Mouse (Mus musculus) fibroblast of lung, adult 2 months (primary cell): Measurements from ENCODE around the gene Usp21.

Experiments used
- DNase-seq: peaks from one replicate; pipeline ENCODE4 v3.0.0-alpha.2; 2011; ENCODE audit warnings: low read depth

Usp21 gene

GRCm38 (mm10) chr1:171265971-171266744 is 21.6 kb downstream of the Usp21 start:
- DNase-seq = no peak

GRCm38 (mm10) chr1:171263666-171264461 is 23.9 kb downstream of the Usp21 start:
- no peak for DNase-seq

GRCm38 (mm10) chr1:171263185-171263611 is 24.6 kb downstream of the Usp21 start:
- no peak for DNase-seq

GRCm38 (mm10) chr1:171262594-171263130 is 25.1 kb downstream of the Usp21 start:
- DNase-seq = peak; percentile 95

GRCm38 (mm10) chr1:171260316-171260715 is 27.5 kb downstream of the Usp21 start:
- DNase-seq = no peak

GRCm38 (mm10) chr1:171258921-171259320 is 28.9 kb downstream of the Usp21 start:
- no peak for DNase-seq

- no peak for DNase-seq
These were observed 30.0 kb downstream of the Usp21 start for GRCm38 (mm10) chr1:171257781-171258180.

- DNase-seq = no peak
These were observed 30.7 kb downstream of the Usp21 start for GRCm38 (mm10) chr1:171256937-171257548.

- no peak for DNase-seq
These were observed 31.5 kb downstream of the Usp21 start for GRCm38 (mm10) chr1:171256095-171256818.

- no peak for DNase-seq
These were observed 35.4 kb downstream of the Usp21 start for GRCm38 (mm10) chr1:171252415-171252814.

- no peak for DNase-seq
These were observed 36.0 kb downstream of the Usp21 start for GRCm38 (mm10) chr1:171251594-171252324.

GRCm38 (mm10) chr1:171250680-171251593 is 36.9 kb downstream of the Usp21 start, which contains the start of gene Ndufs2:
TSS of gene Ndufs2 (minus strand) at chr1:171251388.
- no peak for DNase-seq

- no peak for DNase-seq
These were observed 37.7 kb downstream of the Usp21 start, which contains the start of gene Adamts4 for GRCm38 (mm10) chr1:171249913-171250600. TSS of gene Adamts4 (plus strand) at chr1:171250421.

- no peak for DNase-seq
These were observed 39.2 kb downstream of the Usp21 start for GRCm38 (mm10) chr1:171248386-171249226.

GRCm38 (mm10) chr1:171247916-171248315 is 39.9 kb downstream of the Usp21 start:
- no peak for DNase-seq

- no peak for DNase-seq
These were observed 40.3 kb downstream of the Usp21 start for GRCm38 (mm10) chr1:171247453-171247841.

- DNase-seq = peak; percentile 99
These were observed 40.9 kb downstream of the Usp21 start for GRCm38 (mm10) chr1:171246709-171247452.

GRCm38 (mm10) chr1:171245353-171245752 is 42.4 kb downstream of the Usp21 start:
- no peak for DNase-seq
